Mouse (Mus musculus) heart, embryonic 15.5 days (tissue): Measurements from ENCODE around the gene Zfp882. TPM values are rescaled to one million over a fixed set of nuclear protein-coding genes. Genes with fewer than 3 reads are reported as not detected.
"Not testable (repeated sequence)": the region's sequence is repeated elsewhere in the genome, so short reads cannot be mapped to it uniquely, and the experiment has no call there.

ENCODE experiments used
- ATAC-seq: fragments of 200-750 bp; cut with Nextera tagmentation; replicated peaks from 2 replicates; pipeline ENCODE4 v1.8.0; 2017; ENCODE audit warnings: low read depth, moderate TSS enrichment; ENCODE audit not compliant: insufficient number of reproducible peaks, insufficient read depth, low FRiP score
- H3K27ac ChIP-seq: fragments of 300-500 bp; sonication (generic); 2 replicates; pipeline ENCODE4 v1.5.1; 2015; ENCODE audit warnings: mild to moderate bottlenecking, inconsistent platforms
- H3K27me3 ChIP-seq: fragments of 300-500 bp; sonication (generic); 2 replicates; pipeline ENCODE4 v1.6.1; 2015; ENCODE audit warnings: inconsistent platforms
- H3K36me3 ChIP-seq: fragments of 300-500 bp; sonication (generic); 2 replicates; pipeline ENCODE4 v1.6.1; 2015; ENCODE audit warnings: mild to moderate bottlenecking, inconsistent platforms
- H3K4me1 ChIP-seq: fragments of 300-500 bp; sonication (generic); replicated peaks from 2 replicates; pipeline ENCODE4 v1.6.1; 2015; ENCODE audit warnings: inconsistent platforms
- H3K4me2 ChIP-seq: fragments of 300-500 bp; sonication (generic); 2 replicates; pipeline ENCODE4 v1.6.1; 2015; ENCODE audit warnings: inconsistent platforms, mild to moderate bottlenecking, moderate library complexity
- H3K4me3 ChIP-seq: fragments of 300-500 bp; sonication (generic); 2 replicates; pipeline ENCODE4 v1.5.1; 2015; ENCODE audit warnings: mild to moderate bottlenecking, inconsistent platforms
- H3K9ac ChIP-seq: fragments of 300-500 bp; sonication (generic); 2 replicates; pipeline ENCODE4 v1.6.1; 2015; ENCODE audit warnings: mild to moderate bottlenecking, inconsistent platforms
- H3K9me3 ChIP-seq: fragments of 300-500 bp; sonication (generic); replicated peaks from 2 replicates; pipeline ENCODE4 v1.6.1; 2016; ENCODE audit warnings: inconsistent platforms
- WGBS: fragments of 180-500 bp; shearing (Covaris S2); methylation state at CpG from one replicate; pipeline ENCODE4 v1.1.7; 2015; ENCODE audit warnings: mixed read lengths; 5-methylcytosine and 5-hydroxymethylcytosine counted together
- polyA plus RNA-seq: library from polyadenylated mRNA; unstranded; fragments of >200 nt; fragmentation: Nextera tagmentation; extraction: Ambion mirVana; gene quantifications from 2 replicates; pipeline ENCODE4 v1.2.1, GENCODE M21; 2015

The Zfp882 gene
- polyA plus RNA-seq, 1 experiment from 2014 or later: 2.2 TPM

DNA sequence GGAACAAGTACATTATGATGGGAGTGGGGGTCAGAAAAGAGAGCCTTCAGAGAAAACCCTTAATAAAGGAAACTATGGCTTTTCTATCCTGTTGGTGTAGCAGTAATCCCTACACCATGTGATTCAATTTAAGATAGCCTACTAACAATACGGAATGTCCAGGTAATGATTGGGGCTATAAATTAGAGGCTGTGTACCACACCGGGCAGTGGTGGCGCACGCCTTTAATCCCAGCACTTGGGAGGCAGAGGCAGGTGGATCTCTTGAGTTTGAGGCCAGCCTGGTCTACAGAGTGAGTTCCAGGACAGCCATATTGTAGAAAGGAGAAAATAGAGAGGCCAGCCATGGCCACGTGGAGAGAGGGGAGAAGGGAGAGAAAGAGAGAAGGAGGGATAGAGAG is 17.4 kb downstream of the Zfp882 start:
- Histone ChIP-seq H3K4me2 (no peak overlapping the region), H3K4me1 (peaks cover 5% of the 10 kb centered on the region), H3K27ac (no peak overlapping the region), H3K36me3 (peaks cover 23% of the 10 kb centered on the region), H3K4me3 (no peak overlapping the region), H3K9me3 (no peaks in the 10 kb centered on the region), H3K27me3 (no peaks in the 10 kb centered on the region), H3K9ac (no peak overlapping the region)
- ATAC-seq: no peak
- WGBS: 93% methylated on average over 5 of the region's 5 CpGs

DNA sequence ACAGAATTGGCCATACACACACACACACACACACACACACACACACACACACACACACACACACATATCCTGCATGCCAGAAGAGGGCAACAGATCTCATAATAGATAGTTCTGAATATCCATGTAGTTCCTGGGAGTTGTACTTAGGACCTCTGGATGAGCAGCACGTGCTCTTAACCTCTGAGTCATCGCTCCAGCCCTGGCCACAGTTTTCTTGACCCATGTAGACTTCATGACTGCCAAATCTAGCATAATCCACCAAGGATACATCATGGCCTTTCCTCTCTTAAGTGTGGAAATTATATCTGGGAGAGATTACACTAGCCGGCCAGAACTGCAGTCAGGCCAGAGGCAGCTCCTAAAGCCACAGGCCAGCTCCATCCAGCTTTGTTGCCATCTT is 18.1 kb downstream of the Zfp882 start:
- Histone ChIP-seq H3K27ac (no peak overlapping the region), H3K9ac (no peak overlapping the region), H3K36me3 (peaks cover 31% of the 10 kb centered on the region), H3K4me1 (peaks cover 5% of the 10 kb centered on the region), H3K9me3 (no peaks in the 10 kb centered on the region), H3K4me2 (no peak overlapping the region), H3K27me3 (no peaks in the 10 kb centered on the region), H3K4me3 (no peak overlapping the region)
- no peak for ATAC-seq
- 88% methylated on average over 3 of the region's 3 CpGs for WGBS

DNA sequence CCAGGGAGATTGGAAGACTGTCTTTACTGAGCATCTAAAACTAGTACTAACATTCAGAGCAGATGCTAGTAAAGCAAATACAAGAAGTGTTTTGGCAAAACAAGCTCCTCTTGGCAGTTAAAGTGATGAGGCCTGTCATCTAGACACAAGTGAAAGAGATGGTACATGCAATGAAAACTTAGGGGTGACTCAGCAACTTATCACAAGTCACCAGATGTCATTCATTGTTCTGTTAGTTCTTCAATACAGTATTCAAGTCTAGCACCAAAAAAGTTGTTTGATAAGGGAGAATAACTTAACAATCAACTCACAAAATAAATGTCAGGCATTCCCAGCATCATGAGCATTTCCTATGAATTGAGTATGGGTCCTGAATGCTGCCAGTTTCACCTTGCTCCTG is 19.4 kb downstream of the Zfp882 start:
- H3K27me3 ChIP-seq: no peaks in the 10 kb centered on the region
- H3K27ac ChIP-seq: no peak overlapping the region
- peaks cover 35% of the 10 kb centered on the region for H3K36me3 ChIP-seq
- H3K9ac ChIP-seq: no peak overlapping the region
- no peak overlapping the region for H3K4me2 ChIP-seq
- no peak overlapping the region for H3K4me3 ChIP-seq
- H3K9me3 ChIP-seq: no peaks in the 10 kb centered on the region
- no peak for ATAC-seq
- H3K4me1 ChIP-seq: peaks cover 5% of the 10 kb centered on the region

DNA sequence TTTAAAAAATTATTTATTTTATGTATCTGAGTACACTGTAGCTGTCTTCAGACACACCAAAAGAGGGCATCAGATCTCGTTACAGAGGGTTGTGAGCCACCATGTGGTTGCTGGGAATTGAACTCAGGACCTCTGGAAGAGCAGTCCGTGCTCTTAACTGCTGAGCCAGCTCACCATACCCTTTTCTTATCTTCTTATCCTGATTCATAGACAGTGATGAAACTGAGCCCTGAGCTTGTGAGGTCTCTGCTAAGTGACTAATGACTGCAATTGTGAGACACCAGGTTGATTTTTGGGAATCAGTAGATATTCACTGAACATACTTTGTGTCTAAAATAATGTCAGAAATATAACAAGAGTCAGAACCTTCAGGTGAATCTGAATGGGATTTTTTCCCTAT is 29.6 kb downstream of the Zfp882 start:
- H3K36me3 ChIP-seq, H3K4me3 ChIP-seq, H3K9ac ChIP-seq, H3K27me3 ChIP-seq, H3K27ac ChIP-seq, H3K4me1 ChIP-seq, H3K9me3 ChIP-seq, ATAC-seq, H3K4me2 ChIP-seq: not testable (repeated sequence)
- WGBS: 77% methylated on average over 2 of the region's 2 CpGs

DNA sequence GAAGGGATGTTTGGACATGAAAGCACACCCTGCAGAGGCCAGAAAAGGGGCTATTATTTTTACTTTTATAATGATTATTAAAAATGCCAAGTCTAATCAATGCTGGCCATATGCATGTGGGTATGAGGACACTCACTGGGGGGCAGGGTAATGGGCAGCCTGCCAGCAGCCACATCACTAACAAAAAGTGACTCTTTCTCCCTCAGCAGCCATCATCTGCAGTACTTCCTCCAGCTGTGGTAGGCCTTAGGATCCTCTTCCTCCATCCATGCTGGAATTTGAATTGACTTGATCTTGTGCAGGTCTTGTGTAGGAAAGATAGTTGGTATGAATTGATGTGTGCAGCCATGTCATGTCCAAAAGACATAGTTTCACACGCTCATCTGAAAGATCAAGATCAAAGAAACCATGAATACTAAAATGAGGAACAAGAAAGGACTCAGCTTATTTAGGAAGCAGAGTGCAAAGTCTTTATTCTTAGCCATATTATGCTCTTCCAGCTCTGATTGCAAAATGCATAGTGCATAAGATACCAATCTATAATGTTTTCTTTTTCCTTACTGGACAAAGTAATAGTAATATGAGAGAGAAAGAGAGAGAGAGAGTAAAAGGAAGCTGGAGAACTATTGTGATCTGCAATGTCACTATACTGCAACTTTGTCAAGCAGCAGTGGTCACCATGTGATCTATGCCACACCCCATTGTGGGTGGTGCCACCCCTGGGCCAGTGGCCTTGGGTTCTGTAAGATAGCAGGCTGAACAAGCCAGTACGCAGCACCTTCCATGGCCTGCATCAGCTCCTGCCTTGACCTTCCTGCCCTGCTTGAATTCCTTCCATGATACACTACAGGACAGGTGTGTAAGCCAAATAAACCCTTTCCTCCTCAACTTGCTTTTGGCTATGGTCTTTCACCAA is 32.1 kb downstream of the Zfp882 start:
- Histone ChIP-seq H3K27ac (no peak overlapping the region), H3K27me3 (no peaks in the 10 kb centered on the region), H3K4me1 (no peaks in the 10 kb centered on the region), H3K4me2 (no peak overlapping the region), H3K4me3 (no peak overlapping the region), H3K9me3 (no peaks in the 10 kb centered on the region), H3K36me3 (no peaks in the 10 kb centered on the region), H3K9ac (no peak overlapping the region)
- no peak for ATAC-seq
- WGBS: 75% methylated on average over 2 of the region's 2 CpGs

DNA sequence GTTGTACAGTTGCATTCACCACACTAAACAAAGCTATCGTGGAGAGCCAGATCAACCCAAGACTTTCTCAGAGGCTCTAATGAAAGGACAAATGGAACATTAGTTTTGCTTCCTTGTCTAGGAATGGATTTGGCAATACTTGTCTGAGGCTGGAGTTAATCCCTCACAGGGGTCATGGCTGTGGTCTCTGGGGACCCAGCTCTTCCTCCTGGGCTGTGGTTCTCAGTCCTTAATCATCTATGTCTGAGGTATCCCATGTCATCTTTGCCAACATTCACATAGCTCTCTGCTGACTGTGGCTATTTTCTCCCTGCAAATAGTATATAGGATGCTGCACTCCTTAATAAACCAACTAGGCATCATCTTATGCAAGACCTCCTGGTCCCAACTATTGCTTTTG is 33.4 kb downstream of the Zfp882 start:
- WGBS: 73% methylated on average over 1 of the region's 1 CpGs
- H3K9me3 ChIP-seq: no peaks in the 10 kb centered on the region
- no peaks in the 10 kb centered on the region for H3K36me3 ChIP-seq
- H3K4me3 ChIP-seq: no peak overlapping the region
- H3K4me2 ChIP-seq: no peak overlapping the region
- H3K4me1 ChIP-seq: no peaks in the 10 kb centered on the region
- no peak overlapping the region for H3K9ac ChIP-seq
- ATAC-seq: no peak
- H3K27ac ChIP-seq: no peak overlapping the region
- no peaks in the 10 kb centered on the region for H3K27me3 ChIP-seq

DNA sequence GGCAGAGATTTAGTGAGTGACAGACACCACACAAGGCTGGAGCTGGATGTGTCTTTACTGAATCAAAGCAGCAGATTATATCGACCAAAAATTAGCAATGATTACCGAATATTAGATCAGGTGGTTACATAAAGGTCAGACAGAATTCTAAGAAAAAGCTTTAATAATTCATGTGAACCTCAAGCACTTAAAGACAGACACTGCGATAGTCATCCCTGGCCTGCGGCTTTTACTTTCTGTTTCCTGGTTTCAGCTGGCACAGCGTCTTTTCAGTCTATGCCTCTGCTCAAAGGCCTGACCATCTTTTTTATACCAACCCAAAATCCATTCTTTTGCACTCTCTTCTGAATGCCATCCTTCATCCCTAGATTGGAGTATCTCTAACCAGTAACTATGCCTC is 40.2 kb downstream of the Zfp882 start:
- H3K4me1 ChIP-seq: peaks cover 10% of the 10 kb centered on the region
- no peak overlapping the region for H3K4me2 ChIP-seq
- ATAC-seq: no peak
- H3K36me3 ChIP-seq: no peaks in the 10 kb centered on the region
- H3K9me3 ChIP-seq: no peaks in the 10 kb centered on the region
- 85% methylated on average over 5 of the region's 5 CpGs for WGBS
- no peak overlapping the region for H3K27ac ChIP-seq
- H3K27me3 ChIP-seq: 0 out of 2 replicates have a peak, but pooled peaks cover 3% of the 10 kb centered on the region
- no peak overlapping the region for H3K9ac ChIP-seq
- H3K4me3 ChIP-seq: no peak overlapping the region

DNA sequence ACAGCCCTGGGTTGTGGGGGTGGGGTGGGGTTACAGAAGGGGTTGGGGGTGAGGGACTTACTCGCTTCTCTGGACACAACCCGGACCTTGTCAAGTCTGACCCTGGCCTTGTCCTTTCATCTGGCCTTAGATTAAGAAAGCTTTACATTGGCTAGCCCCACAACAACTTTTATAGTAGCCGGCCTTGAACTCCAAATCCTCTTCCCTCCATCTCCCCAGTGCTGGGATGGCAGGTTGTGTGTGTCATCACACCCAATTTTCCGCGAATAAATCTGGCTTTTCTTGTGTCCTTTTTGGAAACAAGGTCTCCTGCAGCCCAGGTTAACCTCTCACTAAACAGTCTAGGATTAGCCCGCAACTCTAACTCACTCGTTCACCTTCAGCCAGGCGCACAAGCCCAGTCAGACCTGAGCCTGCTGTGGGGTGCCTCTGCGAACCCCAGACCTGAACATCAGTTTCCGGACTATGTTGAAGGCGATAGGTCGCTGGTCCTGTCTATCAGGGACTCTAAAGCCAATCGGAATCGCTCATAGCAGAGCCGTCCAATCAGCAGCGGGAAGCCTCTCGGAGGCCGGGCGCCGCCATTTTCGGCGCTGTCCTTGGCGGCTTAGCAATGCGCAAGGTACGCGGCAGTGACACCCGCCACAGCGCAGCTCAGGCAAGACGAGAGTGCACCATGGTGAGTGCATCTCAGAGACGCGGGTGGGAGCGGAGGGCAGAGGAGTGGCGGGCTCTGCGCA is 42.2 kb downstream of the Zfp882 start, which contains the start of gene Zfp961:
Gene Zfp961 (plus strand): TSS at position 557 of the 740 bp plus-strand sequence.
- no peaks in the 10 kb centered on the region; the same call in 1 of the 2 replicates for H3K9me3 ChIP-seq

DNA sequence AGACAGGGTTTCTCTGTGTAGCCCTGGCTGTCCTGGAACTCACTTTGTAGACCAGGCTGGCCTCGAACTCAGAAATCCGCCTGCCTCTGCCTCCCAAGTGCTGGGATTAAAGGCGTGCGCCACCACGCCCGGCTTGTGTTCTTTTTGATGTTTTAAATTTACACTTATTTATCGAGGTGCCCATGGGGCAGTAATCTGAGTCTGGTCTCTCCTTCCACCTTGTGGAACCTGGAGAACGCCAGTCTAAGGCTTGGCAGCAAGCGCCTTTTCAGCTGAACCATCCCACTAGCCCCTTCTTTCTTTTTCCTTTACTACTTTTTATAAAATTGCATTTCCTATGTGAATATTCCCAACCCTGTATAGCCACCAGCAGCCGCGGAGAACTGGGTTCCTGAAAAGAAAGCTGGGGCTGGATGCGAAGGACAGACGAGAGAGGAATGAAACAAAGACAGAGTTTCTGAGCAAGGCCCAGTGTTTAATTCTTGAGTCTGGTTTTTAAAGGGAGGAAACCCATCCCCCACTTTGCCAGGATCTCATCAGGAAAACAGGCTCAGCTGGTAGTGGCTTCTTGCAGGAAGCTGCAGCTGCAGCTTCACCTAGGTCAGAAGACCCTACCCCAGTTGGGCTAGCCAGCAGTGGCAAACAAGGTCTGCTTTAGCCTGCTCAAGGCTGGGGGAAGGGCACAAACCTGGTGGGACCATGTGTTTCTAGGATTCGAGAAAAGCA is 43.2 kb downstream of the Zfp882 start:
- H3K27ac ChIP-seq: 0 out of 2 replicates have a peak overlapping the region, but pooled peaks have one; percentile 9
- WGBS: 30% methylated on average over 14 of the region's 14 CpGs

More for the DNA sequence above, 42.2 kb downstream of the Zfp882 start, which contains the start of gene Zfp961:
- 3% methylated on average over 34 of the region's 34 CpGs for WGBS
- Histone ChIP-seq H3K9ac (peak within 1 kb of the TSS; percentile 73), H3K36me3 (peaks cover 7% of the 10 kb centered on the region; the same call in 1 of the 2 replicates), H3K27ac (peak within 1 kb of the TSS; percentile 85), H3K4me3 (peak within 1 kb of the TSS; percentile 78), H3K4me2 (peak within 1 kb of the TSS; percentile 68), H3K4me1 (peaks cover 10% of the 10 kb centered on the region), H3K27me3 (0 out of 2 replicates have a peak, but pooled peaks cover 3% of the 10 kb centered on the region)
- ATAC-seq: peak; percentile 100

DNA sequence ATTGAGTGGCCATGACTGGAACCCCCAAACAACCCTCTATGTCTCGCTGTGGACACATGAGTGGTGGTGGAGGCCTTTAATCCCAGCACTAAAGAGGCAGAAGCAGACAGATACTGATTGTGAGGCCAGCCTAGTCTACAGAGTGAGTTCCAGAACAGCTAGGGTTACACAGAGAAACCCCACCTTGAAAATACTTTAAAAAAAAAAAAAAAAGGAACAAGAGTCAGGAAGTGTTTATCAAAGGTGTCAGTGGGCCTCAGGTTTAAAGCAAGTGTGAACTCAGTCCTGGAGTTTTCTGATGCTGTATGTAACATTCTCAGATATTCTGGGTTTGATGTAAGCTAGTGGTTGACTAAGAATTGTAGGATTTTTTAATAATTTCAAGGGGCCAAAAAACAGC is 44.1 kb downstream of the Zfp882 start:
- peak overlapping the region; percentile 78; the same call in 1 of the 2 replicates for H3K4me3 ChIP-seq
- H3K27me3 ChIP-seq: 0 out of 2 replicates have a peak, but pooled peaks cover under 1% of the 10 kb centered on the region
- WGBS: 82% methylated on average over 1 of the region's 1 CpGs
- peaks cover 7% of the 10 kb centered on the region; the same call in 1 of the 2 replicates for H3K36me3 ChIP-seq
- H3K9ac ChIP-seq: no peak overlapping the region
- H3K4me2 ChIP-seq: peak overlapping the region; percentile 68; the same call in 1 of the 2 replicates
- ATAC-seq: no peak
- H3K9me3 ChIP-seq: no peaks in the 10 kb centered on the region; the same call in 1 of the 2 replicates
- no peak overlapping the region for H3K27ac ChIP-seq
- peaks cover 10% of the 10 kb centered on the region for H3K4me1 ChIP-seq

More for the DNA sequence above, 43.2 kb downstream of the Zfp882 start:
- Histone ChIP-seq H3K36me3 (peaks cover 7% of the 10 kb centered on the region; the same call in 1 of the 2 replicates), H3K4me2 (peak overlapping the region; percentile 68), H3K9ac (peak overlapping the region; percentile 73), H3K4me1 (peaks cover 10% of the 10 kb centered on the region), H3K9me3 (no peaks in the 10 kb centered on the region; the same call in 1 of the 2 replicates), H3K4me3 (peak overlapping the region; percentile 78), H3K27me3 (0 out of 2 replicates have a peak, but pooled peaks cover 3% of the 10 kb centered on the region)
- no peak for ATAC-seq
